Mouse (Mus musculus) gastrocnemius, adult 2 months (tissue): Measurements from ENCODE around the gene Rnf135. TPM values are rescaled to one million over a fixed set of nuclear protein-coding genes. Genes with fewer than 3 reads are reported as not detected.
"Not testable (repeated sequence)": the region's sequence is repeated elsewhere in the genome, so short reads cannot be mapped to it uniquely, and the experiment has no call there.

Experiments
- DNase-seq: peaks from one replicate; pipeline ENCODE4 v3.0.0; 2022
- H3K27ac ChIP-seq: fragments of 200-600 bp; 2 replicates; pipeline ENCODE4 v1.8.1; 2022; ENCODE audit warnings: mild to moderate bottlenecking
- H3K4me3 ChIP-seq: fragments of 200-600 bp; 2 replicates; pipeline ENCODE4 v1.8.1; 2022; ENCODE audit warnings: mild to moderate bottlenecking, moderate library complexity
- CTCF ChIP-seq: fragments of 200-600 bp; IDR thresholded peaks from 2 replicates; pipeline ENCODE4 v1.8.1; 2022; ENCODE audit warnings: antibody characterized with exemption, mild to moderate bottlenecking, moderate library complexity
- intact Hi-C: fragments of 180-260 bp; cut with DNase I; formaldehyde crosslinking; loops from one replicate; pipeline ENCODE4 v1.15.1; 2025
- total RNA-seq, 2 experiments: library from RNA; stranded (reverse); gene quantifications; 2 replicates each; pipeline ENCODE4 v1.2.3; 2021

Gene Rnf135
- total RNA-seq, 2 experiments from 2014 or later: 2.2 to 2.4 TPM

DNA sequence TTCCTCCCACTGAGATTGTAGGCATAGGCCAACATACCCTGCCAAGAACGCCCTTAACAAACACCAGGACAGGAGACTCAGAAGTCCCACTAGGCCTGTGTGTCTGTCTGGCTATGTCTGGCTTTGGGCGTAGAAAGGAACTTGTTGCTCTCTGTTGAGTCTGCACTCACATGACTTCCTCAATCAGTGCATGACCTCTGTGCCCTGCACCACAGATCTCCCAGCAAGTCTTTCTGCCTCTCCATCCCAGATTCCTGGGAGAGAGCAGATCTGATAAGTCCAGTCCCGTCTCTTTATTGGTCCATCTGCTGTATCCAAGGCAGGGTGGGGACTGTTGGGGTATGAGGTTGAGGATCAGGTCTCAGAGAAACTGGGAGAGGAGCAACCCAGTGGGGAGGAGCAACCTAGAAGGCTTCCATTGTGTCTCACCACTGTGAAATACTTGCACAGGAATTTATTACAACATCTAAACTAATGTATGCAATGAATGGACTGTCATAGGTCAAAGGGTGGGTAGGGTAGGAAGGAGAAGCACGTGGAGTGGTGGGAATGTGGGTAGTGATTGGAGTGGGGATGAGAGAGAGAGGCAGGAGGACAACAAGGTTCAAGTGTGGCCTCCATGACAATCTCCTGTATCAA is 14.9 kb upstream of the Rnf135 start:
- TF ChIP-seq CTCF: no peak
- intact Hi-C loops: no loop called here
- Histone ChIP-seq H3K27ac (no peak overlapping the region), H3K4me3 (no peak overlapping the region)
- DNase-seq: no peak

- no peak for DNase-seq
- intact Hi-C loops: no loop called here
Observed at GRCm38 (mm10) chr11:80169629-80170028, 14.0 kb upstream of the Rnf135 start.

DNA sequence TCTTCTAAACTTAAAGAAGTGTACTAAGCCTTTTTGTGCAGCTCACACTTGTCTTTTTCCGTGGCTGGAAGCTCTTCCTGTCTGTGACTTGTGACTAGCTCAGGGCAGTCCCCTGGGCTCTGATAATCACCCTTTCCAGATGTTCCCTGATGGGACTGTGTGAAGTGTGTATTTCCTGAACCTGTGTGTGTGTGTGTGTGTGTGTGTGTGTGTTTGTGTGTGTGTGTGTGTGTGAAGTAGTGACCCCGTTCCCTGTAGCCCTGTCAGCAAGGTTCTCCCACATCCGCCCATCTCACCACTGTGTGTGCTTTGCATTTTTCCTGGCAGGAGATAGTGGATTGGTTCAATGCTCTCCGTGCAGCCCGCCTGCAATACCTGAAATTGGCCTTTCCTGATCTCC is 13.3 kb upstream of the Rnf135 start:
- no peak for TF ChIP-seq CTCF
- no peak for DNase-seq
- intact Hi-C loops: no loop called here

More at GRCm38 (mm10) chr11:80169629-80170028, 14.0 kb upstream of the Rnf135 start:
- no peak overlapping the region for H3K27ac ChIP-seq
- no peak overlapping the region for H3K4me3 ChIP-seq
- TF ChIP-seq CTCF: no peak

DNA sequence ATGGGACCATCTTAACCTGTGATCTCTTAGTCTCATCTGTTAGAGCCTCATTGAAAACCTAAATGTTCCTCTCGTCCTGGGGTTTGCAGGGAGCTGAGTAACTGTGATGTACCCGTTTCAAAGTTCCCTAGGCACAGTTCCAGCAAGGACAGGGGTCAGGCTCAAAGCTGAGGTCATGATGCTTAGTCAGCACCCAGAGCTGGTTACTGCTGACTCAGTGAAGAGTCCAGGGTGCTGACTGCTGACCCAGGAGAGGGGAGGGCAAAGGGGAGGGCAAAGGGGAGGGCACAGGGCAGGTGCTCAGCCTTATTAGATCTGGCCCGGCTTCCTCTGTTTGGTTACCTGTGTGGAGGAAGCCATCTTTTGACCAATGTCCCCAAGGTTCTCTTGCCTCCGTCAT is 11.8 kb upstream of the Rnf135 start:
- intact Hi-C loops: no loop called here
- no peak for TF ChIP-seq CTCF
- Histone ChIP-seq H3K27ac (peak overlapping the region; percentile 10; the same call in 1 of the 2 replicates), H3K4me3 (no peak overlapping the region)
- peak; percentile 44 for DNase-seq

More for the DNA sequence above, 13.3 kb upstream of the Rnf135 start:
- no peak overlapping the region for H3K4me3 ChIP-seq
- H3K27ac ChIP-seq: peak overlapping the region; percentile 48

- Histone ChIP-seq H3K4me3 (no peak overlapping the region), H3K27ac (0 out of 2 replicates have a peak overlapping the region, but pooled peaks have one; percentile 20)
- intact Hi-C loops: no loop called here
- no peak for TF ChIP-seq CTCF
- DNase-seq: no peak
Observed at GRCm38 (mm10) chr11:80173963-80174670, 9.5 kb upstream of the Rnf135 start.

DNA sequence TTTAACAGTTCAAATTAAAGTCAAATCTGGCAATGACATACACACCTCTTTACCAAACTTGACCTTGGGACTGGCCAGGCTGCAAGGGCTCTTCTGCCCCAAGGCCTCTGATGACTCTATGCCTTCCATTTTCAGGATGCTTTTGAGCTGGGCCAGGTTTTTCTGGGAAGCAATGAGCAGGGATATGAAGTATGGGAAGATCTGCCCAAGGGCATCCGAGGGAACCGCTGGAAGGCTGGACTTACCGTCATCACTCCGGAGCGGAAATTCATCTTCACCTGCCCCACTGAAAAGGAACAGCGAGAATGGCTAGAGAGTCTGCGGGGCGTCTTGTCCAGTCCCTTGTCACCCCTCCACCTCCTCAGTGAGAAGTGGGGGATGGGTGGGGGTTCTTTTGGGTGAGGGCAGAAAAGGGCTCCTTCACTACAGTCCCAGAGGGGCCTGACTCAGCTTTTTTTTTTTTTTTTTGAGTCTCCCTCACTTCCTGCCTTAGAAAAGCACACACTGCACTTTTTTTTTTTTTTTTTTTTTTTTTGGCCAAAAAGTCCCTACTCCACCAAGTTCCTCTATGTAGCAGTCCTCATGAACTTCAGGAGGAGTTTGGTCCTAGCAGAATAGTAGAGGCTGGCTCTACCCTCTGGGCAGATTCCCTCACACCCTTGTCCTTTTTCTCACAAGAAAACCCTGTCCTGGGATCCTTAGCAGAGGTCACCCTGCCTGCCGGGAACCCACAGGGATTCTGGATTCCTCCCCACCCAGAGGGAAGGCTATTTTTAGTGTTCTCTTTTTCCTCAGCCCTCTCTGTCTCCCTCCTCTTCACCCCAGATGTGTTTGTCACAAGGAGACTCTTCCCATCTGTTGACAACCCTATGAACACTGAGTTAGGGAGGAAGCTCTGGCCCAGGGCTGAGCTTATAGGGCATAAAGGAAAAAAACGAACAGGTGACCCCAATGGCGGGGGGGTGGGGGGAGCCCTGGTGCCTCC is 6.4 kb upstream of the Rnf135 start:
- Histone ChIP-seq H3K27ac (peak overlapping the region; percentile 73), H3K4me3 (no peak overlapping the region)
- no peak for DNase-seq
- no peak for TF ChIP-seq CTCF
- intact Hi-C loops: no loop called here

DNA sequence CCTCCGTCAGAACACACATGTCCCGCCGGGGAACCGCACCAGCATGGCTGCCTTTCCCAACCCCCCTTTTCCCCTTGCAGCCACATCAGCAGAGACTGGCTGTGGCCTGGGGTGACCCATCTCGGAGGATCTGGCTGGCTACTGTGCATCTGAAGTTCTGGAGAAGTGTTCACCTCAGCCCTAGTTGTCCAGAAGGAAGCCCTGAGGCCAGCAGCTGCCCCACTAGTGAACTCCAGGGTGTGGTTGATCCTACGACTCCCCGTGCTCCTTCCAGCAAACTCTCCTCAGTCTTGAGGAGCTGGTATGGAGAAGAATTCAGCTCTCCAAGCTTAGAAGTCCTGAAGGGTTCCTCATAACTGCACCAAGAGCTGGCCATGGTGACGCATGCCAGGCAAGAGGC is 5.3 kb upstream of the Rnf135 start:
- no peak for DNase-seq
- no peak for TF ChIP-seq CTCF
- Histone ChIP-seq H3K27ac (peak overlapping the region; percentile 73), H3K4me3 (no peak overlapping the region)
- intact Hi-C loops: no loop called here

- intact Hi-C loops: no loop called here
- Histone ChIP-seq H3K4me3 (no peak overlapping the region), H3K27ac (no peak overlapping the region)
- TF ChIP-seq CTCF: 0 out of 2 replicates have a peak, but pooled peaks have one; percentile 9
- DNase-seq: no peak
Observed at GRCm38 (mm10) chr11:80181021-80181749, 2.5 kb upstream of the Rnf135 start.

DNA sequence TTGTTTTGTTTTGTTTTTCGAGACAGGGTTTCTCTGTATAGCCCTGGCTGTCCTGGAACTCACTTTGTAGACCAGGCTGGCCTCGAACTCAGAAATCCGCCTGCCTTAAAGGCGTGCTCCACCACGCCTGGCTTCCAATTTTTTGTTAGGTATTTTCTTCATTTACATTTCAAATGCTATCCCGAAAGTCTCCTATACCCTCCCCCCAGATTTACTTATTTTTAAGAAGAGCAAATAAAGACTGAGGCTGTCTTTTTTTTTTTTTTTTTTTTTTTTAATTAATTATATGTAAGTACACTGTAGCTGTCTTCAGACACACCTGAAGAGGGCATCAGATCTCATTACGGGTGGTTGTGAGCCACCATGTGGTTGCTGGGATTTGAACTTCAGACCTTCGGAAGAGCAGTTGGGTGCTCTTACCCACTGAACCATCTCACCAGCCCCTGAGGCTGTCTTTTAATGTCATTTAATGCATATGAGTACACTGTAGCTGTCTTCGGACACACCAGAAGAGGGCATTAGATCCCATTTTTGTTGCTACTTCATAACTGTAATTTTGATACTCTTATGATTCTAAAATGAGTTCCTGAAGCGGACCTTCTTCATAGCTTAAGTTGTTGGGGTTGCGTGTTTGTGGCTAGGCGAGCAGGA is 472 bp upstream of the Rnf135 start:
- TF ChIP-seq CTCF: peak; percentile 38; the same call in 1 of the 2 replicates
- DNase-seq, intact Hi-C loops: not testable (repeated sequence)
- peak overlapping the region; percentile 80 for H3K4me3 ChIP-seq
- peak overlapping the region; percentile 97 for H3K27ac ChIP-seq

DNA sequence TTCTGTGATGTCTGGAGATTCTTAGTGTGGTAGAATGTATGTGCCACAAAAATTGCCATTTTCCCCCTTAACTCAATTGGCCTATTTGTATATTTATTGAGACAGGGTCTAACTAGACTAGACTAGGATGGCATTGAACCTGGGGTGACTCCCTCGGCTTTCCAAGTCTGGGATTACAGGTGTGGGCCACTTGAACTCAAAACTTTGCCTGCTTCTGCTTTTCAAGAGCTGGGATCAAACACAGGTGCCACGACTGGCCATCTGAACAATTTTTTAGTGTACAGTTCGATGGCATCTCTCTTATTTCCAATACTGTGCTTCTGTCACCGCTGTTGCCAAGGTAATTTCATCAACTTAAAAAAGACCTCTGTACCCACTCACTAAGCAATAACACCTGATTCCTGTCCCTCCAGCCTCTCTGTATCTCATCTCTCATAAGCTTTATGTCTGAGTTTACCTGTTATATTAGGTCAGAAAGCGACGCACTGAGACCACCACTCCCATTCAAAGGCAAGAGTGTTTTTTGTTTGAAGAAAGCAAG is 950 bp downstream of the Rnf135 start:
- H3K27ac ChIP-seq: peak overlapping the region; percentile 97
- TF ChIP-seq CTCF: no peak
- peak overlapping the region; percentile 80 for H3K4me3 ChIP-seq
- intact Hi-C loops: no loop called here
- DNase-seq: no peak

- H3K4me3 ChIP-seq, DNase-seq, intact Hi-C loops: not testable (repeated sequence)
- H3K27ac ChIP-seq: 0 out of 2 replicates have a peak overlapping the region, but pooled peaks have one; percentile 97
Observed at GRCm38 (mm10) chr11:80185441-80185976, 1.9 kb downstream of the Rnf135 start.
